Mouse (Mus musculus) spleen, adult 2 months (tissue): ENCODE measurements around the gene Ccna1.

ENCODE experiments used
- CTCF ChIP-seq: fragments of 200-500 bp; IDR thresholded peaks from 2 replicates; pipeline ENCODE4 v1.5.1; 2011; ENCODE audit warnings: mild to moderate bottlenecking, inconsistent platforms; ENCODE audit not compliant: insufficient read depth, insufficient read length, insufficient replicate concordance; ENCODE audit errors: extremely low read depth
- POLR2A ChIP-seq: fragments of 200-500 bp; IDR thresholded peaks from 2 replicates; pipeline ENCODE4 v1.6.1; 2011; ENCODE audit warnings: low read depth, low read length, inconsistent platforms

GRCm38 (mm10) chr3:55080055-55080454, 24.8 kb upstream of the Ccna1 start:
- peak; percentile 68; the same call in 1 of the 2 replicates for TF ChIP-seq CTCF
- TF ChIP-seq POLR2A, result no peak
